Mouse (Mus musculus) forebrain, embryonic 15.5 days (tissue): ENCODE measurements at regions not wholly inside any gene's neighbourhood (a gene's known extent, or its start where the extent isn't known, plus 50 kb on each side); places are given as distances from the start of the nearest gene placed in this dataset.
A peak's percentile ranks its signal among the peaks of the same experiment; 100 is the strongest.

Source experiments
- ATAC-seq: fragments of 200-750 bp; cut with Nextera tagmentation; replicated peaks from 2 replicates; pipeline ENCODE4 v1.8.0; 2017; ENCODE audit warnings: mild to moderate bottlenecking, moderate TSS enrichment, moderate library complexity
- H3K27ac ChIP-seq: fragments of 300-500 bp; sonication (generic); replicated peaks from 2 replicates; pipeline ENCODE4 v1.5.1; 2015; ENCODE audit warnings: mild to moderate bottlenecking, inconsistent platforms
- H3K27me3 ChIP-seq: fragments of 300-500 bp; sonication (generic); 2 replicates; pipeline ENCODE4 v1.6.1; 2015; ENCODE audit warnings: inconsistent platforms
- H3K36me3 ChIP-seq: fragments of 300-500 bp; sonication (generic); 2 replicates; pipeline ENCODE4 v1.6.1; 2015; ENCODE audit warnings: mild to moderate bottlenecking, inconsistent platforms
- H3K4me1 ChIP-seq: fragments of 300-500 bp; sonication (generic); 2 replicates; pipeline ENCODE4 v1.6.1; 2015; ENCODE audit warnings: inconsistent platforms
- H3K4me2 ChIP-seq: fragments of 300-500 bp; sonication (generic); replicated peaks from 2 replicates; pipeline ENCODE4 v1.6.1; 2015; ENCODE audit warnings: mild to moderate bottlenecking, inconsistent platforms
- H3K4me3 ChIP-seq: fragments of 300-500 bp; sonication (generic); 2 replicates; pipeline ENCODE4 v1.5.1; 2015; ENCODE audit warnings: mild to moderate bottlenecking, inconsistent platforms
- H3K9ac ChIP-seq: fragments of 300-500 bp; sonication (generic); replicated peaks from 2 replicates; pipeline ENCODE4 v1.6.1; 2015; ENCODE audit warnings: mild to moderate bottlenecking, inconsistent platforms
- H3K9me3 ChIP-seq: fragments of 300-500 bp; sonication (generic); 2 replicates; pipeline ENCODE4 v1.6.1; 2016; ENCODE audit warnings: inconsistent platforms
- WGBS: fragments of 180-500 bp; shearing (Covaris S2); methylation state at CpG from one replicate; pipeline ENCODE4 v1.1.7; 2015; ENCODE audit warnings: mixed read lengths; 5-methylcytosine and 5-hydroxymethylcytosine counted together

- no peaks in the 10 kb centered on the region for H3K9me3 ChIP-seq
- H3K27me3 ChIP-seq: no peaks in the 10 kb centered on the region
- H3K4me1 ChIP-seq: peaks cover 13% of the 10 kb centered on the region
- ATAC-seq: no peak
- H3K4me2 ChIP-seq: no peak overlapping the region
- H3K27ac ChIP-seq: no peak overlapping the region
- H3K9ac ChIP-seq: no peak overlapping the region
- WGBS: 47% methylated on average over 2 of the region's 2 CpGs
- H3K36me3 ChIP-seq: no peaks in the 10 kb centered on the region
- H3K4me3 ChIP-seq: no peak overlapping the region
Measured at GRCm38 (mm10) chr4:12543906-12544305, 372.1 kb upstream of the Fam92a start.

GRCm38 (mm10) chr4:12541508-12541907 is 369.7 kb upstream of the Fam92a start:
- Histone ChIP-seq H3K27me3 (no peaks in the 10 kb centered on the region), H3K27ac (no peak overlapping the region), H3K4me3 (no peak overlapping the region), H3K36me3 (no peaks in the 10 kb centered on the region), H3K4me2 (no peak overlapping the region), H3K4me1 (peaks cover 26% of the 10 kb centered on the region), H3K9ac (no peak overlapping the region), H3K9me3 (no peaks in the 10 kb centered on the region)
- WGBS: 75% methylated on average over 1 of the region's 1 CpGs
- ATAC-seq: no peak

DNA sequence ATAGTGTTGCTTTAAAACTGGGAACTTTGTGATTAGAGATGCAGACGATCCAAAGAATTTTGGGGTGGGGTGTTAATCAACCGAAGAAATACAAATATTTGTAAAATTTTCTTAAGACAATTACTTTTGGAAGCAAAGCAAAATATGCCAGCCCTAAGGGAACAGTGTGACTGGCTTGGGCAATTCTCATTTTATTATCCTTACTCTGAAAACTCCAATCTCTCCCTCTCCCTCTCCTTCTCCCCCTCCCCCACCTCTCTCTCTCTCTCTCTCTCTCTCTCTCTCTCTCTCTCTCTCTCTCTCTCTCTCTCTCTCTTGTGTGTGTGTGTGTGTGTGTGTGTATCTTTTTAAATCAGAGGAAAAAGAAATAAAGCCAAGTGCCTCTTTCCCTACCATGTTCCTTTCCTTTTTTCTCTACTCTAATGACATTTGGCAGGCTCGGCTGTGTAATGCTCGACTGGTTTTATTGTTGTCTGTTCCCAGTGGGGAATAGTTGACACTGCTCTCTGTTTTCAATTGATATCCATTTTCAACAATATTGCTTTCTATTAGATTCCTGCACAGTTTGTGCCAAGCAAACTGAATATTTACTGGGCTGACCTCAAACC is 367.5 kb upstream of the Fam92a start:
- peak; percentile 41 for ATAC-seq
- Histone ChIP-seq H3K9ac (peak overlapping the region; percentile 37; the same call in 1 of the 2 replicates), H3K4me1 (peaks cover 34% of the 10 kb centered on the region), H3K4me2 (peak overlapping the region; percentile 38), H3K9me3 (no peaks in the 10 kb centered on the region), H3K27ac (peak overlapping the region; percentile 85), H3K36me3 (no peaks in the 10 kb centered on the region), H3K27me3 (no peaks in the 10 kb centered on the region), H3K4me3 (no peak overlapping the region)
- 17% methylated on average over 4 of the region's 4 CpGs for WGBS

DNA sequence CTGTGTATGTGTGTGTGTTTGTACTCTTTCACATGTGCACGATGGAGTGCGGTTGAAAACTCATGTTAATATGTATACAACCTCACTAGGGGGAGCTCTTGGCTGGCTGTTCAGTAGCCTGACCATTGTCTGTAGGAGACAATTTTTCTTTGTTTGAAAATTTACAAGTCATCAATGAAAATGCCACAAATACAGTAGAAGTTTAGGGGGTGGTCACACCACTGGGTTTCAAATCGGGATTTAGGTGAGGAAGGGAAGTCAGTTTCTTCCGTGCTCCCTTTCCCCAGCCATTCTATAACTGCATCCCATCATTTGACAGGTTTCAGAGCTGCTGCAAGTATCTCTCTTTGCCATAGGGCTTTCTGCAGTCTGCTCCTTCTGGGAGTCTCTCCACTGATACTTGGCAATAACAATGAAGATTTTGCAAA is 366.9 kb upstream of the Fam92a start:
- peak; percentile 92 for ATAC-seq
- Histone ChIP-seq H3K36me3 (no peaks in the 10 kb centered on the region), H3K27me3 (no peaks in the 10 kb centered on the region), H3K4me3 (peak overlapping the region; percentile 17), H3K4me1 (peaks cover 38% of the 10 kb centered on the region), H3K9ac (peak overlapping the region; percentile 37; the same call in 1 of the 2 replicates), H3K4me2 (peak overlapping the region; percentile 38), H3K27ac (peak overlapping the region; percentile 85), H3K9me3 (no peaks in the 10 kb centered on the region)
- 0% methylated on average over 4 of the region's 4 CpGs for WGBS

GRCm38 (mm10) chr4:12538043-12538442 is 366.2 kb upstream of the Fam92a start:
- 59% methylated on average over 5 of the region's 5 CpGs for WGBS
- ATAC-seq: no peak; the same call in 1 of the 2 replicates
- 0 out of 2 replicates have a peak overlapping the region, but pooled peaks have one; percentile 7 for H3K9ac ChIP-seq
- H3K4me3 ChIP-seq: no peak overlapping the region
- peaks cover 41% of the 10 kb centered on the region for H3K4me1 ChIP-seq
- H3K27me3 ChIP-seq: no peaks in the 10 kb centered on the region
- peak overlapping the region; percentile 85; the same call in 1 of the 2 replicates for H3K27ac ChIP-seq
- H3K36me3 ChIP-seq: no peaks in the 10 kb centered on the region
- H3K9me3 ChIP-seq: no peaks in the 10 kb centered on the region
- no peak overlapping the region for H3K4me2 ChIP-seq

DNA sequence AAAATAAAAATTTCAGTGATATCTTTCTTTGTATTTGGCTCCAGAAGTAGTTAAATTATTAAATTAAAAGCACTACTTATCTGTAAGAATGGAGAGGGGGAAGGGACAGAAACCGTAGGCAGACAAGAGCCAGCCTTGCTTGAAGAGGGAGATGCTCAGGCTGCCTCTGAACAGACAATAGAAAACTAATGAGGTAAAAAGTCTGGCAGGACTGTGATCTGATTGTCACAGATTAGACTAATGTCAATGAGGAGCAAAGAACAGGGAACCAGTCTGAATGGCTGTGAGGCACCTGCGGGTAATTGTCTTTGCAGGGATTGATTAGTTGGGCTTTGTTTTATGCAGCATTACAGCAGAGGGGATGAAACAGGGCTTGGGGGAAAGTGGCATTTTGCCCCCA is 362.3 kb upstream of the Fam92a start:
- Histone ChIP-seq H3K4me2 (no peak overlapping the region), H3K9ac (no peak overlapping the region)
- ATAC-seq: no peak

GRCm38 (mm10) chr4:12532961-12533360 is 361.1 kb upstream of the Fam92a start:
- Histone ChIP-seq H3K4me2 (no peak overlapping the region), H3K4me1 (peaks cover 27% of the 10 kb centered on the region), H3K36me3 (no peaks in the 10 kb centered on the region), H3K27ac (no peak overlapping the region), H3K4me3 (no peak overlapping the region), H3K27me3 (no peaks in the 10 kb centered on the region), H3K9ac (no peak overlapping the region), H3K9me3 (no peaks in the 10 kb centered on the region)
- 32% methylated on average over 4 of the region's 4 CpGs for WGBS
- no peak for ATAC-seq

More for the DNA sequence above, 362.3 kb upstream of the Fam92a start:
- H3K36me3 ChIP-seq: no peaks in the 10 kb centered on the region
- H3K9me3 ChIP-seq: no peaks in the 10 kb centered on the region
- peak overlapping the region; percentile 13; the same call in 1 of the 2 replicates for H3K27ac ChIP-seq
- H3K4me3 ChIP-seq: no peak overlapping the region
- H3K27me3 ChIP-seq: no peaks in the 10 kb centered on the region
- 6% methylated on average over 2 of the region's 2 CpGs for WGBS
- peaks cover 37% of the 10 kb centered on the region for H3K4me1 ChIP-seq

GRCm38 (mm10) chr4:12522358-12522757 is 350.5 kb upstream of the Fam92a start:
- Histone ChIP-seq H3K9ac (no peak overlapping the region), H3K36me3 (no peaks in the 10 kb centered on the region), H3K9me3 (no peaks in the 10 kb centered on the region), H3K27me3 (no peaks in the 10 kb centered on the region), H3K4me3 (no peak overlapping the region), H3K4me2 (no peak overlapping the region), H3K4me1 (no peaks in the 10 kb centered on the region), H3K27ac (no peak overlapping the region)
- 62% methylated on average over 7 of the region's 7 CpGs for WGBS
- ATAC-seq: no peak

DNA sequence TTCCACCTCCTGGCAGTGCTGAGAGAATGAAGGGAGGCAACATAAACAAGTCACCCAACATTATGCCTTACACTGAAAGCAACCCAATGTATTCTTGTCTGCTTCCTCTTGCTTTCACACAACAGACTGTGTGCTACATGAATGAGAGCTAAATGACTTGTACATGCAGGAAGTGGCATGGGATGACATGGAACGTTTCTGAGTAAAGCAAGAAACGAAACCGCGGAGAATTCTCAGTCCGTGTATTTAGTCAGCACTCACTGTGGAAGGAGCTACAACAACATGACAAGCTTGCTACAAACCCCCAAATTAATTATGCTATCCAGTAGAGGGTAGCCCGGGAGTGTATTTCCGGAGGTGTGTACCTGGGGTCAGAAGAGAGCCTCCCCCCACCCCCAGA is 349.4 kb upstream of the Fam92a start:
- Histone ChIP-seq H3K4me3 (no peak overlapping the region), H3K36me3 (no peaks in the 10 kb centered on the region), H3K4me1 (no peaks in the 10 kb centered on the region), H3K4me2 (no peak overlapping the region), H3K27me3 (no peaks in the 10 kb centered on the region), H3K9ac (no peak overlapping the region), H3K27ac (no peak overlapping the region), H3K9me3 (no peaks in the 10 kb centered on the region)
- 88% methylated on average over 7 of the region's 7 CpGs for WGBS
- no peak for ATAC-seq

- H3K4me3 ChIP-seq: no peak overlapping the region
- no peak overlapping the region for H3K27ac ChIP-seq
- H3K4me1 ChIP-seq: peaks cover 8% of the 10 kb centered on the region
- H3K27me3 ChIP-seq: no peaks in the 10 kb centered on the region
- no peak overlapping the region for H3K9ac ChIP-seq
- ATAC-seq: no peak
- H3K36me3 ChIP-seq: no peaks in the 10 kb centered on the region
- 85% methylated on average over 10 of the region's 10 CpGs for WGBS
- H3K4me2 ChIP-seq: no peak overlapping the region
- no peaks in the 10 kb centered on the region for H3K9me3 ChIP-seq
Measured at GRCm38 (mm10) chr4:12516497-12516896, 344.7 kb upstream of the Fam92a start.

GRCm38 (mm10) chr4:12511656-12512385 is 340.0 kb upstream of the Fam92a start:
- H3K4me1 ChIP-seq: peaks cover 19% of the 10 kb centered on the region
- peak overlapping the region; percentile 51 for H3K27ac ChIP-seq
- no peaks in the 10 kb centered on the region for H3K27me3 ChIP-seq
- no peak overlapping the region for H3K9ac ChIP-seq
- no peak overlapping the region for H3K4me2 ChIP-seq
- no peaks in the 10 kb centered on the region for H3K36me3 ChIP-seq
- peak; percentile 85 for ATAC-seq
- 65% methylated on average over 10 of the region's 10 CpGs for WGBS
- no peak overlapping the region for H3K4me3 ChIP-seq
- H3K9me3 ChIP-seq: no peaks in the 10 kb centered on the region

DNA sequence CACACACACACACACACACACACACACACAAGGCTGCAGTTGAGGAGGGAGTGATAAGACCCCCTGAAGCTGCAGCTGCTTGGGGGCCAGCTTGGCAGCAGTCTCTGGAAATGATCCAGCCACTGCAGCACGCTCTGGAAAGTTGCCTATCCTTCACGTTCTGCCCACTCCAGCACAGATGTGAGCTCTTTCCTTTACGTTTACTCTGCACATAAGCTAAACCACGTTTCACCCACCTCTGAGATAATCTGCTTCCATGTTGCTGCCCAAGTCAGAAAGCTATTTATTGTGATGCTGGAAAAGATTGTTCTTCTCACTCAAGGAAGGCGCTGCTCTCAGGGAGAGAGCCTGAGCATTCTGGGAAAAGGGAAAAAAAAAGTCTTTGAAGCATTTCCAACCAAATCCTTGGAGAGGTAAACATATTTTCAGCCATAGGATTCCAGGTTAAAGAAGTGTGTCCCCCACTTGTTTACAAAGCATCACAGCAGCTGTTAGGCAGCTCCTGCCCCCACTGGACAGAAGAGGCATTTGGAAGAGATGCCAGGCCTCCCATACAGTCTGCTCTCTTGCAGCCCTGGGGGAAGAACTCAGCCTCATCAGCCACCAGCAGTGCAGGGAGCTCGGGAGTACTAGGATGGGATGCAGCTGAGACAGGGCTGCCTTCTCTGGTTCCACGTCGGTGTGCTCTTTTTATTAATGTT is 335.2 kb upstream of the Fam92a start:
- WGBS: 19% methylated on average over 8 of the region's 8 CpGs
- H3K9me3 ChIP-seq: no peaks in the 10 kb centered on the region
- no peaks in the 10 kb centered on the region for H3K36me3 ChIP-seq
- H3K4me2 ChIP-seq: peak overlapping the region; percentile 0; the same call in 1 of the 2 replicates
- peak; percentile 92 for ATAC-seq
- no peak overlapping the region for H3K9ac ChIP-seq
- peak overlapping the region; percentile 78 for H3K27ac ChIP-seq
- no peak overlapping the region for H3K4me3 ChIP-seq
- peaks cover 26% of the 10 kb centered on the region for H3K4me1 ChIP-seq
- no peaks in the 10 kb centered on the region for H3K27me3 ChIP-seq
